Mouse (Mus musculus) hindbrain, embryonic 10.5 days (tissue): ENCODE data around the gene Ccdc81. TPM values are rescaled to one million over a fixed set of nuclear protein-coding genes. Genes with fewer than 3 reads are reported as not detected.
A peak's percentile ranks its signal among the peaks of the same experiment; 100 is the strongest.

ENCODE experiments used
- DNase-seq: peaks from one replicate; pipeline ENCODE4 v3.0.0-alpha.2; 2017; ENCODE audit warnings: low spot score
- H3K27ac ChIP-seq: fragments of 300-500 bp; sonication (generic); 2 replicates; pipeline ENCODE4 v1.5.1; 2016; ENCODE audit warnings: mild to moderate bottlenecking, moderate library complexity
- H3K27me3 ChIP-seq: fragments of 300-500 bp; sonication (generic); 2 replicates; pipeline ENCODE4 v1.6.1; 2016; ENCODE audit warnings: mild to moderate bottlenecking; ENCODE audit not compliant: poor library complexity, insufficient read depth, severe bottlenecking
- H3K36me3 ChIP-seq: fragments of 300-500 bp; sonication (generic); 2 replicates; pipeline ENCODE4 v1.6.1; 2016; ENCODE audit warnings: mild to moderate bottlenecking, moderate library complexity
- H3K4me1 ChIP-seq: fragments of 300-500 bp; sonication (generic); replicated peaks from 2 replicates; pipeline ENCODE4 v1.6.1; 2016; ENCODE audit warnings: mild to moderate bottlenecking
- H3K4me3 ChIP-seq: fragments of 300-500 bp; sonication (generic); 2 replicates; pipeline ENCODE4 v1.5.1; 2016; ENCODE audit warnings: mild to moderate bottlenecking, moderate library complexity
- H3K9me3 ChIP-seq: fragments of 300-500 bp; sonication (generic); 2 replicates; pipeline ENCODE4 v1.6.1; 2016; ENCODE audit warnings: mild to moderate bottlenecking, moderate library complexity
- WGBS: fragments of 180-500 bp; shearing (Covaris S2); methylation state at CpG from one replicate; pipeline ENCODE4 v1.1.7; 2016; 5-methylcytosine and 5-hydroxymethylcytosine counted together
- polyA plus RNA-seq: library from polyadenylated mRNA; unstranded; fragments of >200 nt; fragmentation: Nextera tagmentation; extraction: Ambion mirVana; gene quantifications from 2 replicates; pipeline ENCODE4 v1.2.1, GENCODE M21; 2016

Gene Ccdc81
- polyA plus RNA-seq, 1 experiment from 2014 or later, result 0.31 TPM

DNA sequence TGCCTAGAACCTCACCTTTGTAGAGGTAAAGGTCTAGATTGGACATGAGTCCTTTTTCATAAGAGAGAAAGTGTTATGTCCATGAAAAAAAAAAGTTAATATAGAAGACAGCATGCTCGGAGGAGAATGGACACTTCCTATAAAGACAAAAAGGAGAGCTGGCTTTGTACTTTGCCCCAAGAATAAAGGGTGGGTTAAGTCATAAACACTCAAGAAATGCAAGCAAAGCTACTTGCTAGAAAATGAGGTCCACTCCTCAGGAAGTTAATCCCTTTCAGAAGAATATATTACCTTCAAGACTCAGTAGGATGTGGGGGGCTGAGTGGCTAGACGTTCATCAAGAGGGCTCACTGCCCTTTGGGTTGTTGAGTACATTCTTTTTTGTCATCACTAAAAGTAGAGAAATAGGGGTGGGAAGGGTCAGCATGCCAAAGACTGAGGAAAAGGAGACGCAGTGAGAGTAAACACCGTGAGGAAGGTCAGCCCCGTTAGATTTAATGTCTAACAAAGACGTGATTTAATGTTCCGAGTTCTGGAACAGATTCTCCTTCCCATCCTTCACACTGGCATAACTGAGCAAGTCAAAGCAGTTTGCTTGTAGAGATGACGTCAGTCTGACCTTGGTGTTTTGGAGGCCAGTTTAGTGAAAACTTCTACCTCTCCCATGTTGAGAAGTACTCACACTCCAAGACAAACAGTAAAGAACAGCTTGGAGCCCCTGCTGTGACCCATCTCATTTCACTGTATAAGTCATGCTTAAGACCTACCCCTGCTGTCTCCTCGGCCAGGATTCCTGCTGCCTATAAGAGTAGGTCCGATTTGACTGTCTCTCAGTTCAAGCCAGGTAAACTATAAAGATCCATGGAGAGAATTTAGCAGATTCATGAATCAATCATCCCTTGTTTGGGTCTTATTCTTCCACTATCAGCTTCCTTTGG, 51.0 kb downstream of the Ccdc81 start:
- DNase-seq, result no peak
- 81% methylated on average over 10 of the region's 10 CpGs for WGBS
- H3K4me1 ChIP-seq, result peaks cover 13% of the 10 kb centered on the region
- no peaks in the 10 kb centered on the region for H3K9me3 ChIP-seq
- H3K27ac ChIP-seq, result no peak overlapping the region
- no peaks in the 10 kb centered on the region for H3K27me3 ChIP-seq
- no peak overlapping the region for H3K4me3 ChIP-seq
- H3K36me3 ChIP-seq, result no peaks in the 10 kb centered on the region

DNA sequence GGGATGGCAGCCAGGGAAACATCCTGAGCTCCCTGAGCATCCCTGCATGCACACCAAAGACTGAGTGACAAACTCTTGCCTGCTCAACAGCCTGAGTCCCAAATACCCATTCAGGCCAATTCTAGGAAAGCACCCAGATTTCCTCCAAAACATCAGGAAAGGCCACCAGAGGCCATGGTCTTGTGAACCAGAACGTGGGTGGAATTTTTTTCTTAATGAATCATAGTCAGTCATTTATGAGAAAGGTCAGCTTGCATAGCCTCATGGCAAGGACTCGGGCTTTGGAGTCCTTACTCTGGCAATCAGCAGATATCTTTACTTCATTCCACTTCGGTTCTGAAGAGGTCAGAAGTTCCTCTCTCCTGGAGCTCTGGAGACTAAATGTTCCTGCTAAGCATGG, 52.9 kb downstream of the Ccdc81 start:
- Histone ChIP-seq H3K4me3 (no peak overlapping the region), H3K27me3 (no peaks in the 10 kb centered on the region), H3K4me1 (no peaks in the 10 kb centered on the region), H3K27ac (no peak overlapping the region), H3K36me3 (no peaks in the 10 kb centered on the region), H3K9me3 (no peaks in the 10 kb centered on the region)
- WGBS, result 83% methylated on average over 3 of the region's 3 CpGs
- no peak for DNase-seq

DNA sequence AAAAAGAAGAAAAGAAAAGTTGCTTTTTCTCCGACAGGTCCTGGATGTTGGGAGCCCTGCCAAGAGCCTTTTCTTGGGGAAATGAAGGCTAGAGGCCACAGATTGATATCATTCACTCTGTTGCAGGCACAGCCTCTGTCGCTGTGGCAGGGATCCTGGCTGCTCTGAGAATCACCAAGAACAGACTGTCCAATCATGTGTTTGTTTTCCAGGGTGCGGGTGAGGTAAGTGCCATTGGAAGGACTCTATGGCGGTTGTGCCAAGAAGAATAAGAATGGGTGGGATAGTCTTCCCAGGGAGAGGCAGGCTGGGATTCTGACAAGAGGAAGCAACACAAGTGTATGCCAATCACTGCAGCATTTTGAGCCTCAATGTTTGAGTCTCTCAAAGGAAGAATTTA, 57.8 kb downstream of the Ccdc81 start:
- 85% methylated on average over 4 of the region's 4 CpGs for WGBS
- H3K27ac ChIP-seq, result no peak overlapping the region
- no peak overlapping the region for H3K4me3 ChIP-seq
- H3K27me3 ChIP-seq, result no peaks in the 10 kb centered on the region
- no peak for DNase-seq
- 0 out of 2 replicates have a peak, but pooled peaks cover 7% of the 10 kb centered on the region for H3K4me1 ChIP-seq
- H3K9me3 ChIP-seq, result no peaks in the 10 kb centered on the region
- H3K36me3 ChIP-seq, result no peaks in the 10 kb centered on the region

DNA sequence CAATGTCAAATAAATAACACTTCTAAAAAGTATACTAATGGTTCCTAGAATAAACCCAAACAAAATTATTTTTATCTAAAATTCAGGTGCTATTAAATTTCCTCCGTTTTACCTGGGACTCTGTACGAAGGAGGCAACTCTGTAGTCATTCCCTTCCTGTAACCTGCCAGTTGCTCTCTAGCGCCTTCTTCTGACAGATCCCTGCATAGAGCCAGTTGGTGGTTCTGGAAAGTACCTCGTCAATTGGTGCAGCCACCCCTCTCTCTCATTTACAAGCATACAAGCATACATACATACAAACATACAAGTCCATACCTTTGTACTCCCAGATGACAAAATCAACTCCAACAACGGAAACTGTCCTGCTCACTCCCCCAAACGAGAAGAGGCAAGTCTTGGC, 59.9 kb downstream of the Ccdc81 start:
- H3K4me3 ChIP-seq, result no peak overlapping the region
- H3K27me3 ChIP-seq, result no peaks in the 10 kb centered on the region
- no peak overlapping the region for H3K27ac ChIP-seq
- H3K9me3 ChIP-seq, result no peaks in the 10 kb centered on the region
- no peaks in the 10 kb centered on the region for H3K36me3 ChIP-seq
- peak; percentile 13 for DNase-seq
- 35% methylated on average over 6 of the region's 6 CpGs for WGBS
- H3K4me1 ChIP-seq, result 0 out of 2 replicates have a peak, but pooled peaks cover 10% of the 10 kb centered on the region

DNA sequence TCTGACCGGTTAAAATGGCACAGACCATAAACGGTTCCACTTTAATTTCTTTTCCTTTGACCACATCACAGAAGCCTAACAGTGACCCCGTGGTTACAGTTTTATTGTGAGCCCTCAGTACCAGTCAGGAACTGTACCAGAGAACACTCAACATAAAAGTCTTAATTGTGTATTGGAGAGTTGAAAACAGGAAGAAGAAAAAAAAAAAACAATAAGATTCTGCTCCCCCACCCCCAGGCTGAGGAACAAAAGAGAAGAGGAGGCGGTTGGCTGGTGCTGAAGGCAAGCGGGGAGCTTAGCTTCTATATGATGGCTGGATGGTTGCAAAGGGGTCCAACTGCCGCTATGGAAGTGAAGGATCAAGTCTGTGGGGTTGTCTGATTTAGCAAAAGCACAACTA, 60.3 kb downstream of the Ccdc81 start:
- WGBS, result 57% methylated on average over 6 of the region's 6 CpGs
- Histone ChIP-seq H3K4me1 (0 out of 2 replicates have a peak, but pooled peaks cover 10% of the 10 kb centered on the region), H3K27me3 (no peaks in the 10 kb centered on the region), H3K9me3 (no peaks in the 10 kb centered on the region), H3K27ac (no peak overlapping the region), H3K4me3 (no peak overlapping the region), H3K36me3 (no peaks in the 10 kb centered on the region)
- DNase-seq, result no peak

DNA sequence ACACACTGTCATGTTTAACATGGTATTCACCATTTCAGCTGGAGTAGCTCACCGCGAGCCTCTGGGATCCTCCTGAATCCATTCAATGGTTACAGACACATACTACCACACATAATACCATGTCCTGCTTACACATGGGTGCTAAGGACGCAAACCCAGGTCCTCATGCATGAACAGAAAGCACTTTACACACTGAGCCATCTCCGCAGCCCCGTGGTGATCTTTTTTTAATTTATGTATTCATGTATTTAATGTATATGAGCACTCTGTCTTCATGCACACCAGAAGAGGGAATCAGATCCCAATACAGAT, 61.1 kb downstream of the Ccdc81 start:
- Histone ChIP-seq H3K4me3 (no peak overlapping the region), H3K4me1 (peaks cover 16% of the 10 kb centered on the region), H3K27me3 (no peaks in the 10 kb centered on the region), H3K27ac (no peak overlapping the region), H3K36me3 (no peaks in the 10 kb centered on the region), H3K9me3 (no peaks in the 10 kb centered on the region)
- 90% methylated on average over 5 of the region's 5 CpGs for WGBS
- no peak for DNase-seq

DNA sequence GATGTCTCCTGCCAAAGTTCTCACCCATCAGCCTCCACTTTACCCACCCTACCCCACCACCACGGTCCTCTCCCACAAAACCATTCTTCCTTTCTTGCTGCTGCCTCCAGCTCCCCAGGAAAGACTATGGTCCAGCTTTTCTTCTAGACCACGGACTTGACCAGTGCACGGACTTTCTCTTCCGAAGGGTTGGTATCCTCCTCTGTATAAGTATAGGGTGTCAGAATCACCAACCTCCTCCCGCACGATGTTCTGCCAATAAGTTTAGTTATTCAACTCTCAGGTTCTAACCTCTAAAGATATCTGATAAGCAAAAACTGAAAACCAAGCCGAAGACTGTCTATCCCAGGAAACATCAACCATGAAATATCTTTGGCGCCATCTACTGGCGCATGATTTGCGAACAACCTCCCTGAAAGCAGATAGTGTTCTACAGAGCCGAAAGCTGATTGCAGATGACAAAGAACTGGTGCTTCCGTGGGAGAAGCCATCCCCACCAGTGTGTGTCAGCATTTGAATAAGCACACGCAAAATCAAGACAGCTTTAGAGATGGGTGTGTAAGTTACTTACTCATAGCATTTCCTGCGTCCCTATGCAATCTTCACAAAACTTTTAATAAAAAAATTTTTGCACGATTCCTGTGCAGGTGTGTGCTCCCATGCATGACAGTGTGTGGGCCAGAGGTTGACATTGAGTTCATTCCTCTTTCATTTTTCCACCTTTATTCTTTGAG, 61.6 kb downstream of the Ccdc81 start:
- Histone ChIP-seq H3K9me3 (no peaks in the 10 kb centered on the region), H3K4me1 (peaks cover 16% of the 10 kb centered on the region), H3K4me3 (no peak overlapping the region), H3K36me3 (no peaks in the 10 kb centered on the region), H3K27me3 (no peaks in the 10 kb centered on the region), H3K27ac (no peak overlapping the region)
- peak; percentile 83 for DNase-seq
- WGBS, result 39% methylated on average over 15 of the region's 15 CpGs

DNA sequence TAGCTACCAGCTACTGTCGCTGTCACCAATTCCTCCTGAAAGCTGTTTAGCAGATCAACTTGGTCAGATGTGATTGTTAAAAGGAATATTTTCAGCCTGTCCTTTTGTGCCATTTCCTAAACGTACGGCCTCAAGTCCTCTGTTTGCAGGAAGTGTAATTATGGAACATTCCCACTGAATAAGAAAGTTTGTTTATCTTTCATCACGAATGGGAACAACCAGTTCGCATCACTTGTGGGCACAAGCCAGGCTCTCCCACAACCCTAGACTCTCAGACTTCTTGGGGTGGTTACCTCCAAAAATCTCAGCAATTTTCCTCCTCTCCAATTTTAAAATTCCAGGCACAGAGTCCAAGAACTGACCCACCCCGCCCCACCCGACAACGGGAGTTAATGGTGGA, 63.7 kb downstream of the Ccdc81 start:
- H3K9me3 ChIP-seq, result no peaks in the 10 kb centered on the region
- no peak overlapping the region for H3K4me3 ChIP-seq
- no peak overlapping the region for H3K27ac ChIP-seq
- H3K27me3 ChIP-seq, result no peaks in the 10 kb centered on the region
- H3K36me3 ChIP-seq, result no peaks in the 10 kb centered on the region
- 87% methylated on average over 8 of the region's 8 CpGs for WGBS
- peaks cover 16% of the 10 kb centered on the region for H3K4me1 ChIP-seq
- no peak for DNase-seq

DNA sequence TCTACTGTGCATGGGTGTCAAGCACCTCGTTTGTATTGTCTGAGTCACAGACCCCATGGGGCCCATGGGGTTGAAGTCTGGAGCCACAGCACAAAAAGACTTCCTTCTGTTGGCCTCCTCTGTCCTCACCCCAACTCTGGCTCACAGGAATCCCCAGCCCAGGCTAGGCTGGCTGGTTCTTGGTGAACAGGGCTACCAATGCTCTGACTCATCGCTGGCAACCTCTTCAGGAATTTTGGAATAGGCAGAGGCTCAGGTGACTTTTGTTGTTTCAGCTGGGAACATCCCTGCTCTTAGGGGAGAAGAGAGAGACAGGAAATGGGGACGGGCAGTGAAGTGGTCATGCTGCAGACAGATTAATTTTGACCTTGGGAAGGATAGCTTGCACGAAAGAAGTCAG, 65.6 kb downstream of the Ccdc81 start:
- Histone ChIP-seq H3K27me3 (no peaks in the 10 kb centered on the region), H3K36me3 (no peaks in the 10 kb centered on the region), H3K4me1 (peaks cover 16% of the 10 kb centered on the region), H3K4me3 (no peak overlapping the region), H3K9me3 (no peaks in the 10 kb centered on the region), H3K27ac (0 out of 2 replicates have a peak overlapping the region, but pooled peaks have one; percentile 8)
- 65% methylated on average over 4 of the region's 4 CpGs for WGBS
- DNase-seq, result no peak

DNA sequence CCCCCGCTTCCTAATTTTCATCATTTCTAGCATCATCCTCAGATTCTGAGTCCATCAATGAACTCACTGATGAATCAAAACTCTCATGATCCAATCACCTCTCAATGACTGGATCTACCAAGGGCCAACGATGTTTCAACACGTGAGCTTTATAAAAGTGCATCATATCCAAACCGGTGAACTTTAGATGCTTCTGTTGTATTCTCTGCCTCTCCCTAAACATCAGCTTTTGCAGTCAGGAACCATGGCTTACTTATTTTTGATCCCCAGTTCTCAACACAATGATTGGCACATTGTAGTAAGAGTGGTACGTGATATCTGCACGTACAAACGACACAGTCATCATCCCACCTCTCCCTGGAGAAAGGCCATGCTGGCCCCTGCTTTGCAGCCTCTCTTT, 66.8 kb downstream of the Ccdc81 start:
- 94% methylated on average over 7 of the region's 7 CpGs for WGBS
- Histone ChIP-seq H3K27me3 (no peaks in the 10 kb centered on the region), H3K4me3 (no peak overlapping the region), H3K36me3 (no peaks in the 10 kb centered on the region), H3K27ac (no peak overlapping the region), H3K4me1 (peaks cover 13% of the 10 kb centered on the region), H3K9me3 (no peaks in the 10 kb centered on the region)
- no peak for DNase-seq

DNA sequence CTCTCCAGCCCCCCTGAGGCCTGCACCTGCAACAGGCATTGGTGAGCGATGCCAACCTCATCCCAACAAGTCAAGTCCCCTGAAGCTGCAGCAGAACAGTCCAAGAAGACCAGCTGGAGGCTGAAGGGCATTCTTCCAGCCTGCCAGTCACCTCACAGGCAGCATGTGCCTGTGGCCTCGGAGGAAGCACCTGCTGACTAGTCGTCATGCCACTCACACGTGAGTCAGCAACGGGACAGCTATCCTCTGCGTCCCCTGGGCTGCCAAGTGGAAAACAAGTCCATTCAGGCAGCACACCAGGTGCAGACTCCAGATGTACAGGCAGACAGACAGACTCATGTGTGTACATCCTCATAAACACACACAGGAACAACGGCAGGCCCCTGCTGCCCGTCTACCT, 67.9 kb downstream of the Ccdc81 start:
- Histone ChIP-seq H3K27ac (no peak overlapping the region), H3K9me3 (no peaks in the 10 kb centered on the region), H3K27me3 (no peaks in the 10 kb centered on the region), H3K4me3 (no peak overlapping the region), H3K36me3 (no peaks in the 10 kb centered on the region), H3K4me1 (peaks cover 10% of the 10 kb centered on the region)
- DNase-seq, result no peak
- WGBS, result 82% methylated on average over 8 of the region's 8 CpGs

DNA sequence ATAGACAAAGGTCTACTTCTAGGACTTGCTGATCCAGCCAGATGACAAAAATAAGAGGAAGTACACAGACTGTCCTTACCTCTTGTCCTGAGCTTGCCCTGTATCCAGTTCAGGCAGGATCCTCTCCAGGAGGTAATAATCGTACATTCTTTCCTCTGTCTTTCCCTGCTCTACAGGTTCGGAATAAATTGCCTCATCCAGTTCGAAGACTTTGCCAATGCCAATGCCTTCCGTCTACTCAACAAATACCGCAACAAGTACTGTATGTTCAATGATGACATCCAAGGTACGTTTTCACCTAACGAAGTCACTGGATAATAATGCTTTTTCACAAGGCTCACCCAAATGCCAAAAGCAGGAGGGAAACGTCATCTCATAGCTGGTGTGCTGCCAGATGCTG, 69.9 kb downstream of the Ccdc81 start:
- no peaks in the 10 kb centered on the region for H3K36me3 ChIP-seq
- H3K27me3 ChIP-seq, result no peaks in the 10 kb centered on the region
- peaks cover 10% of the 10 kb centered on the region for H3K4me1 ChIP-seq
- DNase-seq, result no peak
- no peak overlapping the region for H3K4me3 ChIP-seq
- H3K9me3 ChIP-seq, result no peaks in the 10 kb centered on the region
- no peak overlapping the region for H3K27ac ChIP-seq
- 94% methylated on average over 8 of the region's 8 CpGs for WGBS

DNA sequence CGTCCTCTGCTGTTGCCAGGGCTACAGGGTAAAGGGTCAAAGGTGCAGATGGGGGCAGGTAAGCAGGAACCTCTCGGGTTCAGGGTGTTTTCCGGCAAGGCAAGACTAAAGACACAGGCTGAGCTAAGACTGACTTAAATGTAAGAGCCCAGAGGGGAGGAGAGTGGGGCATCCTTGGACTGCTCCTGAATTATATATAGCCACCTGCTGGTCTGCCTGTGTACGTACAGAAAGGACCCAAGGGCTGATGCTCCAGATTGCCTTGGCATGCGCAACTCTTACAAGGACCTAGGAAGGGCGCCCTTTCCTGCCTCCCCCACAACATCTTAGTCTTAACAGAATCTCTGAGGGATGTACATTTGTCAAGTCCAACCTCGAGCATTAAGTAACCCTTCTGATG, 74.2 kb downstream of the Ccdc81 start:
- Histone ChIP-seq H3K4me1 (0 out of 2 replicates have a peak, but pooled peaks cover 4% of the 10 kb centered on the region), H3K27ac (no peak overlapping the region), H3K4me3 (no peak overlapping the region), H3K9me3 (0 out of 2 replicates have a peak, but pooled peaks cover 2% of the 10 kb centered on the region), H3K36me3 (no peaks in the 10 kb centered on the region), H3K27me3 (no peaks in the 10 kb centered on the region)
- 62% methylated on average over 7 of the region's 7 CpGs for WGBS
- peak; percentile 29 for DNase-seq
